Mouse (Mus musculus) bone marrow, adult 2 months (tissue): ENCODE results near the gene Mia2.
"Not testable (repeated sequence)": the region's sequence is repeated elsewhere in the genome, so short reads cannot be mapped to it uniquely, and the experiment has no call there.

Experiments used
- CTCF ChIP-seq: fragments of 200-500 bp; IDR thresholded peaks from 2 replicates; pipeline ENCODE4 v1.5.1; 2011; ENCODE audit warnings: low read length, control low read depth; ENCODE audit not compliant: control insufficient read depth, insufficient read depth
- POLR2A ChIP-seq: fragments of 200-500 bp; IDR thresholded peaks from 2 replicates; pipeline ENCODE4 v1.6.1; 2011; ENCODE audit warnings: low read depth, mild to moderate bottlenecking, control low read depth, low read length, borderline replicate concordance; ENCODE audit not compliant: control insufficient read depth

DNA sequence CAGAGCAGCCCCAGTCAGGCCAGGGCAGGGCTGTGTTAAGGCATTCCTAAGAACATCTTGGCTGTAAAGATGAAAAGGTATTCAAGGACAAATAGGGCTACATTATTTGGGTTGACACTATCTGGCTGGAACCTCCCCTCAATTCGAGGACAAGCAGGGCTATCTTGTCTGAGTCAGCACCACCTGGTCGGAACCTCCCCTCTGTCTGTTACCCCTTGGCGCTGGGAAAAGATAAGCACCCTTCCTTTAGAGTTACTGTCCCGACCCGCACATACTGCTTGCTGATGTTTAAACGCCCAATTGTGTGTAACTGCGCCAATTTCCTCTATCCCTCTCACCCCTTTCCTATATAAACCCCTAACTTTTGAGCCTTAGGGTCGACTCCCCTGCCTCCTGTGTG lies 145.4 kb downstream of the Mia2 start:
- TF ChIP-seq POLR2A, CTCF: not testable (repeated sequence)
